Mouse (Mus musculus): ENCODE data around the gene Meis3.

Meis3 gene

DNA sequence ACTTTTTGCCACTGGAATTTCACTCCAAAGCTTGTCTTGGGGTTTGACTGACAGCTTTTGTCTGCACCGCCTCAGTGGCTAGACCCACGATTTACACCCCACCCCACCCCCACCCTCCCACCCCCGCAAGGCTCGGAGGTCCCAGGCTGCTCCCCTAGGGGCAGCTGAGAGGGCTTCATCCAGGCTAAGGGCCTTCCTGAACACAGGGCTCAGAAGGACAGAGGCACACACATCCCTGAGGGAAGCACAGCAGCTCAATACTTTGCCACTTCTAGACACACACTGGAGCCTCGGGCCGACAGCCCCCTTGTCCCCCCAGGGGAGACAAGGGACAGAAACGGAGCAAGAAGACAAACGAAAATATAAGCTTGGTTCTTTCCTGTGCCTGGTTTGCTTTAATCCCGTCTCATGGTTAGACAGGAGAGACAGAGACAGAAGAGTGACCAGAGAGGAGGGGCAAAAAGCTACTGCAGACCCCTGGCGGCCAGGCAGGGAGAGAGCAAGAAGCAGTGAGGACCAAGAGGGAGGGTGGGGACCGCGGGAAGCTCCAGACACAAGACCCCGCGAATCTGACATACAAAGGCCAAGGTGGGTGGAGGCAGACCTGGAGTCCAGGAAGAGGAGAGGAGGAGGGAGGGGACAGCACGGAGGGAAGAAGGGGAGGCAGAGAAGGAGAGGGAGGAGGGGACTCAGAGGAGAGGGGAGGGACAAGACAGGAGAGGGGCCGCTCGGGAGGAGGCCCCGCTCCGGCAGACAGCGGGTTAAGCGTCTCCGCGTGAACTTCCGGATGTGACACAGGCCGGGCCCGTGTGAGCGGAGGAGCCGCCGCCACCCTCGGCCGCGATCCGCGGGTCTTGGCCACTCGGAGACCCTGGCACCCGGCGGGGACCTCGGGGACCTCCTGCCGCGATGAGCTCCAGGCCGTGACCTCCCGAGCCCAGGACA is at the start of gene Meis3:
Meis3 (plus strand) TSS at position 494 of the 945 bp plus-strand sequence.
- peak in 1 of 2 experiments; percentile 61 for DNase-seq (ENCODE audit: low spot score in 2 of 2)

DNA sequence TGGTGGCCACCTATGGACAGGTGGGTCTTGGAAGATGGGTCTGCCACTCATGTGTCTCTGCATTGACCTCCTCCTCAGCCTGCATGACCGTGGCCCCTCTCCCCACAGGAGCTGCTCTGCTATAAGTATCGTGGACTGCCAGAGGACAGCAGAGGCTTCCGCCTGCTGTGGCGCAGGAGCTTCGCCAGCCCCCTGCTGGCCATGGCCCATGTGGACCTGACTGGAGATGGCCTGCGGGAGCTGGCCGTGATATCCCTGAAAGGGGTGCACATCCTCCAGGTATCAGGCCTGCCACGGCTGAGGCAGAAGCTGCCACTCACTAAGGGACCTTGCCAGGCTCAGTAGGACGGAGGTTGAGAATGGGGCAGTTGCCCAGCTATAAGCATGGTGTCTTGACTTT is 49.1 kb upstream of the Meis3 start:
- no peak for DNase-seq (ENCODE audit: low spot score in 2 of 2)

DNA sequence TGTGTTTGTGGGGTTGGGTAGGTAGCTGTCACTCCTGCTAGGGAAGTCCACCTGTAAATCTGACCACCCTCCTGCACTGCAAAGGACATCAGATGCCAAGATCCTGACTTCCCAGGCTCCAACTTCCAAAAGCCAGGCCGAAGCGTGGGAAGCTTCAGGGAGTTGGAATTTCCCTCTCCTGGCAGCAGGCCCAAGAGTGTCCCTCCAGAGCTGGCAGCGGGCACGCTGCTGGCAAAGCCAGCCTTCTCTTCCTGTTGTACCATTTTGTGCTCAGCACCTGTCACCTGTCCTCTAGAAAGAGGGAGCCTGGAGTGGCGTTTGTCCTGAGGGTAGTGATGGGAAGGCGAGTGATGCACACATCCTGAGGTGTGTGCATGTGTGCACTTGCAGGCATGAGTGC is 46.5 kb upstream of the Meis3 start:
- no peak for DNase-seq (ENCODE audit: low spot score in 2 of 2)

- no peak for DNase-seq (ENCODE audit: low spot score in 2 of 2)
These were observed 46.0 kb upstream of the Meis3 start for GRCm38 (mm10) chr7:16128899-16129298.

GRCm38 (mm10) chr7:16129421-16129845 is 45.5 kb upstream of the Meis3 start, which contains the start of gene Slc8a2:
TSS of gene Slc8a2 (plus strand) at chr7:16129826.
- DNase-seq (ENCODE audit: low spot score in 2 of 2): peak; percentile 86 to 92

GRCm38 (mm10) chr7:16129846-16130691 is 44.8 kb upstream of the Meis3 start:
- peak in 1 of 2 experiments; percentile 60 for DNase-seq (ENCODE audit: low spot score in 2 of 2)

DNA sequence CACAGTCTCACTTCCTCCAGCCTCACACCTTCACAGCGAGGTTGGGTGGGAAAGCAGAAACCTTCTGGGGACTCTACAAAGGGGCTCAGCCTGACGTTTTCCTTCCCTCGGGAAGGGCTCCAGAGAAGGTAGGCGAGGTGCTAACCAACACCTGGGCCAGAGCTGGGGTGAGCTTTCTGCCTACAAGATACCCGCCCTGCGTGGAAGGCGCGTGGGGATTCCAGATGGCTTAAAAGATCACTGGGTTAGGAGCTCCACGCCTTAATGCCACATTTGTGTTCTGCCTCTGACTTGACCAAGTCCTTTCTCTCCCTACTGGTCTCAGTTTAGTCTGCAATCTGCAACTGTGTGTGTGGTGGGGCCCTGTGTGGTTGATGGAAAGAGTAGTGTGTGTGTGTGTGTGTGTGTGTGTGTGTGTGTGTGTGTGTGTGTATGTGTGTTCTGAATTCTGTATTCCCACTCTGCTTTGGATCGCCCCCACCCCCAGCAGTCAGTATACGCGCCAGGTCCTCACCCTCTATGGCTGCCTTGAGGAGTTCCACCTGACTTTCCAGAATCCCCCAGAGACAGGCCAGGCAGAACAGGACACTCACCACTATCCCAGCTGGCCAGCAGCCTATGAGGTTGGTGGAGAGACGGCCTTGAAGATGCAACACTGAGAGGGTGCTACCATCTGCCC is 43.8 kb upstream of the Meis3 start:
- peak in 1 of 2 experiments; percentile 59 for DNase-seq (ENCODE audit: low spot score in 2 of 2)

DNA sequence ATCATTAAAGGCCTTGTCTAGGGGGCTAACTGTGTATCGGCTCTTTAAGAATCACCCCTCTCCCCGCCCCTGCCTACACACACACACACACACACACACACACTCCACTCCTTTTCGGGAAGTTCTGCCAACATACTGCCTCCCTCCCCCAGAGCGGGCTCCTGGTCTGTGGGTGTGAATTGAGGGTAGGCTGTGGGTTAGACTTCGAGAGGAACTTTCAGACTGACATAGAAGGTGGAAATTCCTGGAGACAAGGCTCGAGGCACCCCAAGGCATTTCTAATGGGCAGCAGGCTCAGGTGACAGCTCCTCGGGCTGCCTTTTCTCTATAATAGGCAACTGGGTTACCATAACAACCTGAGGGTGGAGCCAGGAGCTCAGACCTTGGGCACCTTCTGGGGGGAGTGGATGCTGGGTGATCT is 42.7 kb upstream of the Meis3 start:
- DNase-seq (ENCODE audit: low spot score in 2 of 2): no peak

DNA sequence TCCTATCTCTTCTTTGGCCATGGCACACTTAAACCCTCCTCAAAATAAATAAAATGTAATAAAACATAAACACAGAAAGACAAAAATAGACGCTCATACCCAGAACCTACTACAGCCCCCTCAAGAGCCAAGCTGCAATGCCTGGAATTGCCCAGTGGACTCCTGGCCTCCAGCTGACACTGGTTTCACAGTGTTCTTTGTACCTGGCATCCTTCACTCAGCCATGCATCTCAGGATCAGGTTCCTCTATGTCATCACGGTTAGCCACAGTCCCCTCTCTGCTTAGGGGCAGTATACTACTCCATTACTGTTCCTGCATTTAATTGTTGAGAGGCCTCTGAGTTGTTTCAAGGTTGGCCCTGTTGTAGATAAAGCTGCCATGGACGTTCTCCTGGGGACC is 42.0 kb upstream of the Meis3 start:
- DNase-seq (ENCODE audit: low spot score in 2 of 2): no peak

- no peak for DNase-seq (ENCODE audit: low spot score in 2 of 2)
These were observed 41.2 kb upstream of the Meis3 start for GRCm38 (mm10) chr7:16133691-16134090.

GRCm38 (mm10) chr7:16134951-16135392 is 39.9 kb upstream of the Meis3 start:
- DNase-seq (ENCODE audit: low spot score in 2 of 2): no peak

DNA sequence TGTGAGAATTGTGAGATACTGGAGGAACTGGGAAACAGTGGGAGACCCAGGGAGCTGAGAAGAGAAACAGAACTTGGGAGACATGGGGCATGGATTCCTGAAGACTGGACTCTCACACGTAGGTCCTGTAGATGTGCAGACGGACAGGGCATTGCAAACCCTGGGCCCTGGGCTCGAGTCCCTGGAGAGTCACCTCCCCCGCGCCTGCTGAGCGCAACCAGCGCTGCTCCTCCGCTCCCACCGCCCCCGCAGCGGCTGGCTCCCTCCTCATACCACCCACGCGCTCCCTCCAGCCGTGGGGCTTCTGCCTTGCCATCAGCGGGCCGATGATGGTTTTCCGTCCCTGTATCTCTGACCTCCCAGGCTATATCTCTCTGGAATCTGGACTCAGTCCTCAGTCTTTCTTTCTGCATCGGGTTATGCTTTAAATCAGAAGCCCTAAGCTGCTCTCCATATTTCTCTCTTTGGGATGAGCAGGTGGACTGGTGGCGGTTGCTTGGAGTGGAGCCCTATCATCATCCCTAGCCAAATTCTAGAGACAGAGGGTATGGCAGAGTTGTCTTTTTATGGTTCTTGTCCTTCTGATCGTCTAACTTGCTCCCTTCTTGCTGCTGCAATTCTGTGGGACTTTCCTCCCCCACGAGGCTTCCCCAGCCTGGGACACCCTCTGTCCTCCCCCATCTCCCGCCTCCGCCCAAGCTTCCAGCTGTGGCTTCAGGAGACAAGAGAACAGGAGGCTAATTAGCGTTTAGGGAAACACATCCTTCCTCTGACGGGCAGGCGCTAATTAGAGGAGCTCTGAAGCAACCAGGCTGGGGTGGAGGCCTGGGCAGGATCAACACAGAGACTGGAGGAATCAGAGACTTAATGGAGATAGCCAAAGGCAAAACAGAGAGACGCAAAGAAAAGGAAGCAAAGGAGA is 28.1 kb upstream of the Meis3 start:
- DNase-seq (ENCODE audit: low spot score in 2 of 2): peak; percentile 73 to 77

DNA sequence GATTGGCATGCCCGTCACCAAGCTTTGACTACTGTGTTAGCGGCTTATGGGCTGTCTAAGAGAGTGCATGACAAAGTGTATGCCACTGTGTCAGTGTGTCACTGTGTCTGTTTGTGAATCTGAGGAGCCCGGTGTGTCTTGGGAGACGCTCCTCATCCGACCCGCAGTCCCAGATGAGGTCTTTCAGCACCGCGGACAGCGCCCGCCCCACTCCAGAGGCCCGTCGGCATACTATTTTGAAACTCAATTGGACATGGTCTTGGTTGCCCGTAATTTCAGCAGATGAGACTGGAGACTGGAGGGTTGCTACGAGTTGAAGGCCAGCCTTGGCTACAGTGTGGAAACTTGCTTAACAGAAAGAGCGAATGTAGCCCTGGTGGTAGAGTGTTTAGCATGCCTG is 27.2 kb upstream of the Meis3 start:
- DNase-seq (ENCODE audit: low spot score in 2 of 2): no peak

DNA sequence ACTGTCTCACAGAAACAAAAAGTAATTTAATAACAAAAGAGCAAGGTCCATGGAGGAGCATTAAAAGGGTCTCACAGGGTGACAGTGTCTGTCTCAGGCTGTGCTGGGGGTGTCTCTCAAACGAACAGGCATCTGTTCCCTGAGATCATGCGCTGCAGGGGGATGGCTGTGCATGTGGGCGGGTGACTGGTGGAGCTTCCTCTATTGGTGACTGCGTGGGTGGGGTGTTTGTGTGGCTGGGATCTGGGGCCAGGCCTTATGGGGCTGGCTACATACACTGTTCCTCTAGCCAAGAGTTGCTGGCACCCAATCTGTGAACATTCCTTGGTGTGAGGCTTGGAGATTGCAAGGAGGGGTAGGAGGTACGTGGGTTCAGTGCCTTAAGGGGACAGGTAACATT is 25.6 kb upstream of the Meis3 start:
- DNase-seq (ENCODE audit: low spot score in 2 of 2): peak; percentile 89 to 93

GRCm38 (mm10) chr7:16150191-16151145 is 24.4 kb upstream of the Meis3 start:
- DNase-seq (ENCODE audit: low spot score in 2 of 2): no peak

DNA sequence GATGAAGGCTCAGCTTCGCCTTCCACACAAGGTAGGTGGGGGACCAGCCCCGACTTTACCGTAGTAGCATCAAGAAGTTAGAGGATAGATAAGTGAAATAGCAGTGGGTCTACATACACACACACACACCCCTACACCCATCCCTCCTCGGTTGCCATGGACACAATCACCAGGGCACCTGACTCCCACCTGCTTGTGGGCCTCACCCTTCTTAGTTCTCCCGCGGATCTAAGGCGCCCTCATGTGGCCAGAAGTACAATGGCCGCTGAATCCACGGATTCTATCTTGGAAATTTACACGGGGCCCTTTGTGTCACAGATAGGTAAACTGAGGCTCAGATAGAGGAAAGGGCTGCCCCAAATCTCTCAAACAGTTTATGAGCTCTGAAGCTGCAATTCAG is 21.4 kb upstream of the Meis3 start:
- peak; percentile 66 to 69 for DNase-seq (ENCODE audit: low spot score in 2 of 2)

GRCm38 (mm10) chr7:16155132-16155872 is 19.6 kb upstream of the Meis3 start:
- DNase-seq (ENCODE audit: low spot score in 2 of 2): peak in 1 of 2 experiments; percentile 69

DNA sequence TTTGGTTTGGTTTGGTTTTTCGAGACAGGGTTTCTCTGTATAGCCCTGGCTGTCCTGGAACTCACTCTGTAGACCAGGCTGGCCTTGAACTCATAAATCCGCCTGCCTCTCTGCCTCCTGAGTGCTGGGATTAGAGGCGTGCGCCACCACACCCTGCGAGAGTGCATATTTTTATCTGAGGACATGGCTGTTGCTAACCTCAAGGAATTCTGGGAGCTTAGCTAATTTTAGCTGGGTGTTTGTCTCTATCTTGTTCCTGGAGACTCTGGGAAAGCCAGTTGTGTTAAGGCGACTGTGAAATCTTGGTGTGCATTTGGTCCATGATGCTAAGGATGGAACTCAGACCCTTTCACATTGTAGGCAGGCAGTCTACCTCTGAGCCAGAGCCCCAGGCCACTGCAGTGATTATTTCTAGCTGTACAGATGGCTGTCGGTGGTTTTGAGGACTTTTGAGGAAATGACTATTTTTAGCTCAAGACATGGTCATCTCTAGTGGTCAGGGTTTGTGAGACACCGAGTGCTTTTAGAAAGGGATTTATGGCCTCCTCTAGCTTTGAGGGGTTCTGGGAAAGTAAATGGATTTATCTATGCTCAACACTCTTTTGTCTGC is 18.7 kb upstream of the Meis3 start:
- DNase-seq (ENCODE audit: low spot score in 2 of 2): no peak
